Mouse (Mus musculus) adrenal gland, postnatal 36 days (tissue): Measurements from ENCODE around the gene Cbx8. TPM values are rescaled to one million over a fixed set of nuclear protein-coding genes. Genes with fewer than 3 reads are reported as not detected.

Source experiments
- DNase-seq, 2 experiments: peaks; one replicate each; pipeline ENCODE4 v3.0.0; 2021; ENCODE audit warnings: mixed read lengths in 1 of 2
- total RNA-seq, 2 experiments: library from RNA; stranded (reverse); gene quantifications; 2 replicates each; pipeline ENCODE4 v1.2.3; 2021

The Cbx8 gene
- total RNA-seq, 2 experiments from 2014 or later = 21.4 to 21.5 TPM

- DNase-seq = no peak
These were observed 45.3 kb downstream of the Cbx8 start for GRCm38 (mm10) chr11:118995448-118995847.

DNA sequence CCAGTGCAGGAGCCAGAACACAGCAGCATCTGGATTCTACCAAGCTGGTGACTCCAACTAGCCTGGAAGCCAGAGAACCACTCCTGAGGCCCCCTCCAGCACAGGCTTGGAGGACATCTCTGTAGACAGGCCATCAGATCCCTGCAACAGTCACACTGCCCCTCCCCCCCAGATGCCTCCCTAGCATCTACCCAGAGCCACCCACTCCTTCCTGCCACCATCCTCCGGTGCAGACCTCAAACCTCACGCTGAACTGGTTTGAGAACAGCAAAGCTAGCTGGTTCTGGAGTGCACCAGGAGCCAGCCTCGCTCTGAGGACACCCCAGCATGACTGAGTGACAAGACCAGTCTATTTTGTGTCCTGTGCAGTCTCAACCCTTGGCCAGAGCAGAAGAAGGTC, 48.0 kb downstream of the Cbx8 start:
- DNase-seq = no peak

DNA sequence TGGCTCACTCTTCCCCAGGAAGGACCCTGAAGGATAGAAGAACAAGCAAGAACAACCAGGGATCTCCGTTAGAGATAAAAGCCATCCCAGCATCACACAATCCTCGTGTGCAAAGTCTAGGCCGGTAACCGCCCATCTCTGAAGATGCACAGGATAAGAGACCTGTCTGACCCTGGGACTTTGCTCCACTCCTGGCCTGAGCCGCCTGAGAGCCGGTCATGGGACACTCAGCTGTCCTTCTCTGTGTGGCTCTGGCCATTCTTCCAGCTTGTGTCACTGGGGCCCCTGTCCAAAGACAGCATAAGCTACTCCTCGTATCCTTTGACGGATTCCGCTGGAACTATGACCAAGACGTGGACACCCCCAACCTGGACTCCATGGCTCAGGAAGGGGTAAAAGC, 52.8 kb downstream of the Cbx8 start, which contains the start of gene Enpp7:
Gene Enpp7 (plus strand): TSS at position 190 of the 400 bp plus-strand sequence.
- no peak for DNase-seq

Other genes starting within 250 kb of the Cbx8 start
- 1 to 10 TPM; 5.5 to 6.0 TPM for gene Rbfox3, start 129.4 kb downstream of the Cbx8 start, total RNA-seq
- not detected for gene Enpp7, start 52.8 kb downstream of the Cbx8 start, total RNA-seq
- gene Cbx2, start 18.0 kb downstream of the Cbx8 start, total RNA-seq = 1 to 10 TPM; 7.6 to 7.7 TPM
- 100 to 1,000 TPM; 200 to 332 TPM for gene Cbx4, start 45.3 kb upstream of the Cbx8 start, total RNA-seq
- gene Tbc1d16, start 187.5 kb upstream of the Cbx8 start, total RNA-seq = 10 to 100 TPM; 14.3 to 15.9 TPM
- gene Ccdc40, start 187.6 kb upstream of the Cbx8 start, total RNA-seq = under 1 TPM; 0.40 to 0.66 TPM
- 100 to 1,000 TPM in 1 of 2 experiments, 10 to 100 TPM in 1; 95.1 to 103 TPM for gene Gaa, start 226.9 kb upstream of the Cbx8 start, total RNA-seq